Mouse (Mus musculus) common myeloid progenitor, adult 5-6 weeks (primary cell): Measurements from ENCODE around the gene Emc8. TPM values are rescaled to one million over a fixed set of nuclear protein-coding genes. Genes with fewer than 3 reads are reported as not detected.

ENCODE experiments used
- ATAC-seq: replicated peaks from 2 replicates; pipeline ENCODE4 v1.8.0; 2016; ENCODE audit warnings: low read depth, mild to moderate bottlenecking, moderate TSS enrichment, inconsistent platforms; ENCODE audit not compliant: poor library complexity, severe bottlenecking
- total RNA-seq: library from RNA; stranded (forward); fragments of 200-1000, 187-1606 nt; gene quantifications from 2 replicates; pipeline ENCODE4 v1.2.3, GENCODE M21; 2017

The Emc8 gene
- total RNA-seq = 44.9 and 59.9 TPM in 2 replicates

- ATAC-seq = no peak
Observed at GRCm38 (mm10) chr8:120668374-120668905, at the start of gene Emc8. Emc8 (minus strand) TSS chr8:120668573.

- ATAC-seq = no peak
Observed at GRCm38 (mm10) chr8:120715996-120716680, 47.8 kb upstream of the Emc8 start.

- peak; percentile 68 for ATAC-seq
Observed at GRCm38 (mm10) chr8:120715200-120715599, 46.8 kb upstream of the Emc8 start.

GRCm38 (mm10) chr8:120709176-120709575, 40.8 kb upstream of the Emc8 start:
- no peak for ATAC-seq

- ATAC-seq = no peak
Observed at GRCm38 (mm10) chr8:120706193-120706592, 37.8 kb upstream of the Emc8 start.

GRCm38 (mm10) chr8:120705163-120705562, 36.8 kb upstream of the Emc8 start:
- no peak for ATAC-seq

GRCm38 (mm10) chr8:120704203-120704602, 35.8 kb upstream of the Emc8 start:
- no peak for ATAC-seq

GRCm38 (mm10) chr8:120701758-120702465, 33.5 kb upstream of the Emc8 start:
- ATAC-seq = peak; percentile 74

- ATAC-seq = no peak
Observed at GRCm38 (mm10) chr8:120700053-120700452, 31.7 kb upstream of the Emc8 start.

- ATAC-seq = no peak
Observed at GRCm38 (mm10) chr8:120699565-120699964, 31.2 kb upstream of the Emc8 start.

GRCm38 (mm10) chr8:120699079-120699478, 30.7 kb upstream of the Emc8 start:
- no peak for ATAC-seq

GRCm38 (mm10) chr8:120698426-120698825, 30.1 kb upstream of the Emc8 start:
- ATAC-seq = no peak

- no peak for ATAC-seq
Observed at GRCm38 (mm10) chr8:120697979-120698272, 29.6 kb upstream of the Emc8 start.

GRCm38 (mm10) chr8:120697154-120697978, 29.0 kb upstream of the Emc8 start:
- peak; percentile 64 for ATAC-seq

GRCm38 (mm10) chr8:120696401-120697153, 28.2 kb upstream of the Emc8 start:
- ATAC-seq = peak; percentile 6; the same call in 1 of the 2 replicates

GRCm38 (mm10) chr8:120693861-120694493, 25.6 kb upstream of the Emc8 start:
- ATAC-seq = peak; percentile 57

GRCm38 (mm10) chr8:120692934-120693333, 24.6 kb upstream of the Emc8 start:
- ATAC-seq = no peak

- ATAC-seq = no peak
Observed at GRCm38 (mm10) chr8:120688511-120688910, 20.1 kb upstream of the Emc8 start.

- no peak for ATAC-seq
Observed at GRCm38 (mm10) chr8:120687786-120688185, 19.4 kb upstream of the Emc8 start.
